Mouse (Mus musculus) myocyte (in vitro differentiated cells): ENCODE results near the gene Opn3.

Experiments used
- CEBPB ChIP-seq: IDR thresholded peaks from 2 replicates; pipeline ENCODE4 v1.6.1; 2011; ENCODE audit warnings: mild to moderate bottlenecking, moderate library complexity; ENCODE audit not compliant: poor library complexity, insufficient read depth, severe bottlenecking
- E2F4 ChIP-seq: IDR thresholded peaks from one replicate; pipeline ENCODE4 v1.6.1; 2011; ENCODE audit warnings: mild to moderate bottlenecking, control low read depth, moderate library complexity; ENCODE audit not compliant: insufficient read depth
- MYOD1 ChIP-seq, 3 experiments: IDR thresholded peaks; one replicate each; pipeline ENCODE4 v1.6.1; 2011; ENCODE audit warnings: control low read depth in 2 of 3, low read depth in 2 of 3, mild to moderate bottlenecking in 2 of 3, moderate library complexity in 1 of 3; ENCODE audit not compliant: insufficient read length in 2 of 3, control insufficient read depth in 1 of 3
- MYOG ChIP-seq, 3 experiments: IDR thresholded peaks; one replicate each; pipeline ENCODE4 v1.6.1; 2011; ENCODE audit warnings: control low read depth in 2 of 3, low read depth in 2 of 3, mild to moderate bottlenecking in 2 of 3; ENCODE audit not compliant: insufficient read length in 2 of 3, control insufficient read depth in 1 of 3, insufficient read depth in 1 of 3
- POLR2A ChIP-seq: IDR thresholded peaks from one replicate; pipeline ENCODE4 v1.6.1; 2011; ENCODE audit warnings: low read depth, mild to moderate bottlenecking, control low read depth, moderate library complexity; ENCODE audit not compliant: insufficient read length
- POLR2AphosphoS2 ChIP-seq: IDR thresholded peaks from one replicate; pipeline ENCODE4 v1.6.1; 2011; ENCODE audit warnings: low read depth, control low read depth; ENCODE audit not compliant: insufficient read length
- REST ChIP-seq: IDR thresholded peaks from one replicate; pipeline ENCODE4 v1.6.1; 2011; ENCODE audit warnings: mild to moderate bottlenecking, control low read depth, moderate library complexity; ENCODE audit not compliant: insufficient read depth, insufficient read length
- TCF12 ChIP-seq: IDR thresholded peaks from one replicate; pipeline ENCODE4 v1.6.1; 2011; ENCODE audit warnings: mild to moderate bottlenecking, control low read depth; ENCODE audit not compliant: poor library complexity, insufficient read depth, severe bottlenecking
- USF1 ChIP-seq: IDR thresholded peaks from one replicate; pipeline ENCODE4 v1.6.1; 2011; ENCODE audit warnings: low read depth, mild to moderate bottlenecking, control low read depth, moderate library complexity

DNA sequence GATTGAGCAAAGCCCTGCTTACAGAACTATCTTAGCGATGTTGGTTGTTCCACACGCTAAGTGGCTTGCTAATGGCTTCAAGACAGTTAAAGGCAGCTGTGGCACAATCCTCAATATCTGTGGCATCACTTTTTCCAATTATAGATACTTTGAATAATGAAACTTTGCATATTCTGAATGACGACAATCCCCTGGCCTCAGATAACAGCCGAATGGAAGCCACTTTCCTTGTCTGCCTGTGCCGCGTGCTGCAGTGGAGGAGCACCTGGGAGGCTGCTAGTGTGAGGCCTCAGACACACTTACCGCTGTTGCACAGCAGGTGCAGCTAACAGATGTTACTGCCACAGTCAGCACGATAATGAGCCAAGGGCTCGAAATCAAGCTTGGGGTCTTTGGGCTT lies 77.6 kb downstream of the Opn3 start:
- TF ChIP-seq REST (no peak), TCF12 (no peak), USF1 (no peak), POLR2A (no peak), POLR2AphosphoS2 (no peak), E2F4 (no peak), MYOD1 (IDR thresholded peaks at IDR 0.05; ENCODE audit: control insufficient read depth in 1 of 3, insufficient read length in 2 of 3, low read depth in 2 of 3) (no peak), CEBPB (no peak), MYOG (IDR thresholded peaks at IDR 0.05; ENCODE audit: control insufficient read depth in 1 of 3, insufficient read depth in 1 of 3, insufficient read length in 2 of 3, low read depth in 2 of 3) (no peak)
